ENCODE assay signal across 29 mouse cellular contexts in genomic region chr17:24227941-24228340, GRCm38 (mm10). TPM values are rescaled to one million over a fixed set of nuclear protein-coding genes. Genes with fewer than 3 reads are reported as not detected.
A peak's percentile ranks its signal among the peaks of the same experiment; 100 is the strongest.
DNase-seq lines count a peak whose midpoint lies in the region; ATAC-seq and TF ChIP-seq lines count a peak whose summit lies in the region.
"Had no signal": no experiment of that assay in that cellular context is flagged by ENCODE, and none has a peak within 500 bp of the region (broad histone marks: within the 10 kb centered on the region; RNA-seq: fewer than 3 reads in every experiment).

No protein-coding gene starts in this region.

- peak overlapping the region; percentile 14 for H3K4me3 ChIP-seq in erythroblast, embryonic 14.5 days (replicated peaks)
- no peak overlapping the region for H3K4me3 ChIP-seq in liver, adult 2 months (ENCODE audit: insufficient read depth, low read depth, low read length)
- H3K4me3 ChIP-seq in liver, embryonic 14.5 days (ENCODE audit: insufficient read depth in 1 of 2, low read depth in 2 of 2, low read length in 2 of 2): no peak overlapping the region
- H3K4me3 ChIP-seq: embryonic facial prominence, embryonic 10.5 days; embryonic facial prominence, embryonic 13.5 days; hindbrain, embryonic 10.5 days; hindbrain, embryonic 13.5 days had no signal

- WGBS in liver, adult 2 months: 86% methylated on average over 7 of the region's 7 CpGs
- 81% methylated on average over 7 of the region's 7 CpGs for WGBS in liver, embryonic 14.5 days (ENCODE audit: insufficient replicate concordance)

- no peak for TF ChIP-seq POLR2A in liver, adult 2 months (IDR thresholded peaks at IDR 0.05; ENCODE audit: extremely low read depth, insufficient read depth, low read length)

- no peak for DNase-seq in liver, adult 2 months (ENCODE audit: extremely low read depth, low read depth, low spot score)
- DNase-seq in liver: no peak
- peak; percentile 60 for DNase-seq in ZHBTc4 (ENCODE audit: low read depth, low spot score)
- DNase-seq in liver, embryonic 14.5 days (ENCODE audit: low read depth in 3 of 3, low spot score in 3 of 3): no peak
- no peak for DNase-seq in left cerebral cortex, postnatal 25 days (ENCODE audit: low spot score in 2 of 2)
- no peak for DNase-seq in lung, postnatal 4 days
- DNase-seq: adrenal gland, adult 8-10 months; adrenal gland, postnatal 25 days; cerebellum, adult 11-12 months; cerebellum, adult 8-10 months; cerebellum, postnatal 10 days; cerebellum, postnatal 36 days; embryo, embryonic 11 days; forebrain, postnatal 0 days; gastrocnemius, postnatal 10 days; gastrocnemius, postnatal 36 days had no signal

- peak overlapping the region; percentile 10; the same call in 1 of the 2 replicates for H3K27ac ChIP-seq in liver, adult 2 months (replicated peaks; ENCODE audit: insufficient read depth, low read depth, low read length)
- H3K27ac ChIP-seq in liver, embryonic 14.5 days: peak overlapping the region; percentile 63
- H3K27ac ChIP-seq: embryonic facial prominence, embryonic 10.5 days; embryonic facial prominence, embryonic 13.5 days; hindbrain, embryonic 10.5 days; hindbrain, embryonic 13.5 days; hindbrain, postnatal 0 days had no signal

- no peak overlapping the region for H3K4me2 ChIP-seq in liver, embryonic 14.5 days (ENCODE audit: low read depth)
- H3K4me2 ChIP-seq: embryonic facial prominence, embryonic 13.5 days; heart, embryonic 11.5 days; hindbrain, embryonic 13.5 days had no signal

- peaks cover 6% of the 10 kb centered on the region; the same call in 1 of the 2 replicates for H3K9me3 ChIP-seq in erythroblast, embryonic 14.5 days (ENCODE audit: control insufficient read depth, low read length)
- no peaks in the 10 kb centered on the region for H3K9me3 ChIP-seq in liver, embryonic 14.5 days (ENCODE audit: control insufficient read depth, low read length)
- H3K9me3 ChIP-seq: embryonic facial prominence, embryonic 10.5 days; embryonic facial prominence, embryonic 13.5 days; hindbrain, embryonic 10.5 days; hindbrain, embryonic 13.5 days had no signal

- ATAC-seq in erythroblast, adult 5-6 weeks (replicated peaks; ENCODE audit: low FRiP score, poor library complexity, severe bottlenecking): no peak
- no peak for ATAC-seq in liver, embryonic 14.5 days (ENCODE audit: insufficient read depth)
- ATAC-seq: activated CD4-positive, CD25-positive, alpha-beta regulatory T cell, adult 4 months; forebrain, embryonic 14.5 days; forebrain, postnatal 0 days; hindbrain, postnatal 0 days; inflammation-experienced regulatory T-cells, adult 6 months; Patski had no signal

- H3K79me2 ChIP-seq in liver, adult 2 months (ENCODE audit: control insufficient read depth, insufficient read depth, low read length): peaks cover 7% of the 10 kb centered on the region; the same call in 1 of the 2 replicates

- intact Hi-C loops in left cerebral cortex, postnatal 25 days (cut with DNase I): no loop called here

- no peak overlapping the region for H3K9ac ChIP-seq in liver, adult 2 months (ENCODE audit: low read depth, low read length)
- no peak overlapping the region; the same call in 1 of the 2 replicates for H3K9ac ChIP-seq in liver, embryonic 14.5 days (replicated peaks)
- H3K9ac ChIP-seq: embryonic facial prominence, embryonic 13.5 days; forebrain, postnatal 0 days; hindbrain, embryonic 13.5 days had no signal

- TF ChIP-seq EP300 in liver, embryonic 14.5 days (IDR thresholded peaks at IDR 0.05; ENCODE audit: low read depth): no peak

- peaks cover 71% of the 10 kb centered on the region for H3K4me1 ChIP-seq in erythroblast, embryonic 14.5 days (ENCODE audit: control insufficient read depth)
- H3K4me1 ChIP-seq in liver, adult 2 months (ENCODE audit: control insufficient read depth, insufficient read depth, low read length): peaks cover 29% of the 10 kb centered on the region
- H3K4me1 ChIP-seq in liver, embryonic 14.5 days (replicated peaks; ENCODE audit: control insufficient read depth in 2 of 2, insufficient read depth in 2 of 2, low read length in 1 of 2): peaks cover 27 to 28% of the 10 kb centered on the region in 2 experiments
- H3K4me1 ChIP-seq: embryonic facial prominence, embryonic 10.5 days; embryonic facial prominence, embryonic 13.5 days; hindbrain, embryonic 10.5 days; hindbrain, embryonic 13.5 days had no signal

- no peaks in the 10 kb centered on the region; the same call in 1 of the 2 replicates for H3K27me3 ChIP-seq in erythroblast, embryonic 14.5 days (ENCODE audit: control insufficient read depth)
- H3K27me3 ChIP-seq in liver, adult 2 months (ENCODE audit: control insufficient read depth, insufficient read depth, low read length): no peaks in the 10 kb centered on the region
- no peaks in the 10 kb centered on the region for H3K27me3 ChIP-seq in liver, embryonic 14.5 days (ENCODE audit: control insufficient read depth, insufficient read depth, low read length)
- H3K27me3 ChIP-seq: embryonic facial prominence, embryonic 13.5 days; hindbrain, embryonic 13.5 days; Patski had no signal

- H3K36me3 ChIP-seq in erythroblast, embryonic 14.5 days (ENCODE audit: control insufficient read depth): peaks cover 97% of the 10 kb centered on the region
- no peaks in the 10 kb centered on the region; the same call in 1 of the 2 replicates for H3K36me3 ChIP-seq in liver, adult 2 months (ENCODE audit: control insufficient read depth, insufficient read depth, low read length)
- peaks cover 97% of the 10 kb centered on the region for H3K36me3 ChIP-seq in liver, embryonic 14.5 days (replicated peaks; ENCODE audit: control insufficient read depth, insufficient read depth, low read depth)

- no peak for TF ChIP-seq CTCF in liver, adult 2 months (IDR thresholded peaks at IDR 0.05; ENCODE audit: low read depth, low read length)
- no peak for TF ChIP-seq CTCF in liver, embryonic 14.5 days (IDR thresholded peaks at IDR 0.05; ENCODE audit: low read depth)

RNA-seq across cellular contexts. Expression of gene Tedc2, which starts 7.3 kb away (rescaled TPM):
- polyA plus RNA-seq in erythroblast, embryonic 14.5 days (2012): 5.8 and 7.7 TPM in 2 replicates
- total RNA-seq in erythroblast, adult 5-6 weeks (2015; ENCODE audit: low replicate concordance): 5.6 and 10.9 TPM in 2 replicates
- total RNA-seq in erythroblast, adult 5-6 weeks (2017; ENCODE audit: low replicate concordance): 6.0 and 6.8 TPM in 2 replicates
- total RNA-seq in liver, adult 2 months (2014; rRNA removed): 44.1 and 53.2 TPM in 2 replicates
- 61.4 and 78.0 TPM in 2 replicates for polyA plus RNA-seq in liver, adult 2 months (2012; rRNA removed)
- 18.3 and 21.1 TPM in 2 replicates for polyA plus RNA-seq in liver, embryonic 14.5 days (2012; rRNA removed)
- 7.7 and 7.9 TPM in 2 replicates for polyA plus RNA-seq in liver, embryonic 14.5 days (2014; fragmentation: Nextera tagmentation; extraction: Ambion mirVana)
- total RNA-seq in left cerebral cortex, postnatal 25 days (2021): 1 to 10 TPM; 9.2 to 10.0 TPM

RNA-seq across cellular contexts. Expression of gene Ntn3, which starts 18.6 kb away (rescaled TPM):
- polyA plus RNA-seq in erythroblast, embryonic 14.5 days (2012): 0.36 and 0.47 TPM in 2 replicates
- total RNA-seq in erythroblast, adult 5-6 weeks (2015; ENCODE audit: low replicate concordance): not detected in 2 replicates
- total RNA-seq in erythroblast, adult 5-6 weeks (2017; ENCODE audit: low replicate concordance): not detected in 2 replicates
- total RNA-seq in liver, adult 2 months (2014; rRNA removed): 2.3 and 2.8 TPM in 2 replicates
- 7.4 and 7.8 TPM in 2 replicates for polyA plus RNA-seq in liver, adult 2 months (2012; rRNA removed)
- 0.59 and 0.64 TPM in 2 replicates for polyA plus RNA-seq in liver, embryonic 14.5 days (2012; rRNA removed)
- polyA plus RNA-seq in liver, embryonic 14.5 days (2014; fragmentation: Nextera tagmentation; extraction: Ambion mirVana): 0.45 and 0.69 TPM in 2 replicates
- 10 to 100 TPM in 1 of 2 experiments, 1 to 10 TPM in 1; 9.8 to 10.8 TPM for total RNA-seq in left cerebral cortex, postnatal 25 days (2021)
- total RNA-seq: granulocyte monocyte progenitor cell, adult 5-6 weeks had no signal
- polyA plus RNA-seq: activated CD4-positive, CD25-positive, alpha-beta regulatory T cell, adult 4 months; inflammation-experienced regulatory T-cells, adult 6 months had no signal

RNA-seq across cellular contexts. Expression of gene Tbc1d24, which starts 22.6 kb away (rescaled TPM):
- 0.44 and 0.61 TPM in 2 replicates for polyA plus RNA-seq in erythroblast, embryonic 14.5 days (2012)
- total RNA-seq in erythroblast, adult 5-6 weeks (2015; ENCODE audit: low replicate concordance): 2.3 TPM in 2 replicates
- total RNA-seq in erythroblast, adult 5-6 weeks (2017; ENCODE audit: low replicate concordance): 0.98 and 1.6 TPM in 2 replicates
- total RNA-seq in liver, adult 2 months (2014; rRNA removed): 13.3 and 22.2 TPM in 2 replicates
- polyA plus RNA-seq in liver, adult 2 months (2012; rRNA removed): 23.6 and 31.5 TPM in 2 replicates
- 14.1 TPM in 2 replicates for polyA plus RNA-seq in liver, embryonic 14.5 days (2012; rRNA removed)
- polyA plus RNA-seq in liver, embryonic 14.5 days (2014; fragmentation: Nextera tagmentation; extraction: Ambion mirVana): 4.9 and 5.4 TPM in 2 replicates
- 10 to 100 TPM; 63.7 to 68.9 TPM for total RNA-seq in left cerebral cortex, postnatal 25 days (2021)

RNA-seq across cellular contexts. Expression of gene Ccnf, which starts 23.3 kb away (rescaled TPM):
- polyA plus RNA-seq in erythroblast, embryonic 14.5 days (2012): 14.4 and 15.8 TPM in 2 replicates
- 16.1 and 24.7 TPM in 2 replicates for total RNA-seq in erythroblast, adult 5-6 weeks (2015; ENCODE audit: low replicate concordance)
- total RNA-seq in erythroblast, adult 5-6 weeks (2017; ENCODE audit: low replicate concordance): 42.2 and 65.5 TPM in 2 replicates
- 3.0 and 3.5 TPM in 2 replicates for total RNA-seq in liver, adult 2 months (2014; rRNA removed)
- 5.5 and 6.5 TPM in 2 replicates for polyA plus RNA-seq in liver, adult 2 months (2012; rRNA removed)
- 34.0 and 36.9 TPM in 2 replicates for polyA plus RNA-seq in liver, embryonic 14.5 days (2012; rRNA removed)
- polyA plus RNA-seq in liver, embryonic 14.5 days (2014; fragmentation: Nextera tagmentation; extraction: Ambion mirVana): 69.5 and 71.7 TPM in 2 replicates
- 1 to 10 TPM; 6.5 to 6.9 TPM for total RNA-seq in left cerebral cortex, postnatal 25 days (2021)

RNA-seq across cellular contexts. Expression of gene Atp6v0c, which starts 58.4 kb away (rescaled TPM):
- 65.8 and 80.2 TPM in 2 replicates for polyA plus RNA-seq in erythroblast, embryonic 14.5 days (2012)
- total RNA-seq in erythroblast, adult 5-6 weeks (2015; ENCODE audit: low replicate concordance): 160 and 166 TPM in 2 replicates
- total RNA-seq in erythroblast, adult 5-6 weeks (2017; ENCODE audit: low replicate concordance): 53.8 and 97.7 TPM in 2 replicates
- total RNA-seq in liver, adult 2 months (2014; rRNA removed): 40.0 and 68.4 TPM in 2 replicates
- 625 and 644 TPM in 2 replicates for polyA plus RNA-seq in liver, adult 2 months (2012; rRNA removed)
- polyA plus RNA-seq in liver, embryonic 14.5 days (2012; rRNA removed): 236 and 271 TPM in 2 replicates
- 326 and 346 TPM in 2 replicates for polyA plus RNA-seq in liver, embryonic 14.5 days (2014; fragmentation: Nextera tagmentation; extraction: Ambion mirVana)
- 1,000 to 10,000 TPM; 1,342 to 1,424 TPM for total RNA-seq in left cerebral cortex, postnatal 25 days (2021)
